Mouse (Mus musculus): ENCODE measurements at regions not wholly inside any gene's neighbourhood (a gene's known extent, or its start where the extent isn't known, plus 50 kb on each side); places are given as distances from the start of the nearest gene placed in this dataset.

- Histone ChIP-seq H3K9ac (no peak overlapping the region), H3K4me2 (no peak overlapping the region), H3K27ac (no peak overlapping the region), H3K27me3 (no peaks in the 10 kb centered on the region), H3K4me1 (replicated peaks) (peaks cover 47% of the 10 kb centered on the region), H3K9me3 (replicated peaks) (no peaks in the 10 kb centered on the region), H3K36me3 (no peaks in the 10 kb centered on the region), H3K4me3 (replicated peaks) (no peak overlapping the region)
- 67% methylated on average over 5 of the region's 5 CpGs for WGBS (ENCODE audit: insufficient replicate concordance)
- DNase-seq (no peak), ATAC-seq (ENCODE audit: low read depth) (no peak)
Observed at GRCm38 (mm10) chr5:75828332-75828731, 149.9 kb downstream of the Kdr start.

DNA sequence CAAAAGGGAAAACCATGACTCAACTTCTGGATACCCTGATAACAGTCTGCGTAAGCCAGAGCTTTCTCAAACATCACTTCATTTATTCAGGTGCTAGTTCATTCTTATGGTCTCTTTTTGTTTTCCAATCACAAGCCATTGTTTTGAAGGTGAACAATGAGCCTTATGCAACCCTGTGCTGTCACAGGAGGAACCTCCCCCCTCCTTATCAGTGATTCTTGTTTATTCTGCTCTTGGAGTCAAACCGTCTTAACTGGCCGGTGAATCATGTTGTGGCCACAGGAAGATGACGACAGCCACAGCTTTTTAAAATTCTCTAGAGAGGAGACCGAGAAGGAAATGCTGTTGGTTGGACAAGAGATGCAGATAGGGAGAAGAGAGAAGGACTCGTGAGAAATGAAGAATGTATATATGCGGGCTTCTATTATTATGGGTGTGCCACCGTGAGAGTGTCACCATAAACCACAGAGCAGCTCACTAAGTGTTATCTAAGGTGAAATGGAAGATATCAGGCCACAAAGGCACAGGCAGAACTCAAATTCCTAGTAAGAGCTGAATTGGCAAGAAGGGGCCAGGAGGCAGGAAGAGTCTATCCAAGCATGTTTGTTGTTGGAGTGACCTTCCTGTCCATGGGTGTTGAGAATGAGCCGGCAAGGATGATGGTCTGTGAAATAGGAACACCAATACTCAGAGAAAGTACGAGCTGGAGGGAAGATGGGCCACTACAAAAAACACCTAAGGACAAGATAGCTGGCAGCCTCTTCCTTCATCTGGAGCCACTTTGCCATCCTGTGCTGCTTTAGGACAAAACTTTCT is 151.8 kb downstream of the Kdr start:
- Histone ChIP-seq H3K9ac (no peak overlapping the region), H3K4me3 (replicated peaks) (0 out of 2 replicates have a peak overlapping the region, but pooled peaks have one; percentile 12), H3K27ac (peak overlapping the region; percentile 21), H3K4me2 (peak overlapping the region; percentile 54), H3K9me3 (replicated peaks) (no peaks in the 10 kb centered on the region), H3K4me1 (replicated peaks) (peaks cover 47% of the 10 kb centered on the region), H3K36me3 (no peaks in the 10 kb centered on the region), H3K27me3 (no peaks in the 10 kb centered on the region)
- DNase-seq = peak; percentile 23
- 6% methylated on average over 10 of the region's 10 CpGs for WGBS (ENCODE audit: insufficient replicate concordance)
- peak; percentile 78 for ATAC-seq (ENCODE audit: low read depth)

DNA sequence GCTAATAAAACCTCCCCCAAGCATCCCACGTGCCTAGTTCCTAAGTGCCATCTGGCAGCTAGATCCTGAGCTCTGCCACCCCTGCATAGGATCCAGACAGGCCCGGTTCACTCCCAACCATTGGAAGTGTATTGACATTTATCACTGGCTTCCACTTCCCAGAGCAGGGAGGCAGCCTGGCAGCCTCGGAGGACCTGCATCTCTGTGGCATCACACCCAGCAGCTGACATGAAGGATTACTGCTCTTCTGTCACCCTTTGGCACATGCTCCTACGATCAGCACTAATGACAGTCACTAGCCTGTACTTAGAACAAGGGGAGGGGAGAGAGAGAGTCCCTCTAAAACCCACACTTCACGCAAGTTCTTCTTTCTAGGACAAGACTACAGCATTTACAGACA is 152.7 kb downstream of the Kdr start:
- H3K4me3 ChIP-seq (replicated peaks) = no peak overlapping the region
- no peak for DNase-seq
- H3K9ac ChIP-seq = no peak overlapping the region
- H3K9me3 ChIP-seq (replicated peaks) = no peaks in the 10 kb centered on the region
- WGBS (ENCODE audit: insufficient replicate concordance) = 32% methylated on average over 5 of the region's 5 CpGs
- no peak overlapping the region for H3K4me2 ChIP-seq
- H3K27me3 ChIP-seq = no peaks in the 10 kb centered on the region
- H3K36me3 ChIP-seq = no peaks in the 10 kb centered on the region
- ATAC-seq (ENCODE audit: low read depth) = no peak
- peaks cover 41% of the 10 kb centered on the region for H3K4me1 ChIP-seq (replicated peaks)
- peak overlapping the region; percentile 55 for H3K27ac ChIP-seq

DNA sequence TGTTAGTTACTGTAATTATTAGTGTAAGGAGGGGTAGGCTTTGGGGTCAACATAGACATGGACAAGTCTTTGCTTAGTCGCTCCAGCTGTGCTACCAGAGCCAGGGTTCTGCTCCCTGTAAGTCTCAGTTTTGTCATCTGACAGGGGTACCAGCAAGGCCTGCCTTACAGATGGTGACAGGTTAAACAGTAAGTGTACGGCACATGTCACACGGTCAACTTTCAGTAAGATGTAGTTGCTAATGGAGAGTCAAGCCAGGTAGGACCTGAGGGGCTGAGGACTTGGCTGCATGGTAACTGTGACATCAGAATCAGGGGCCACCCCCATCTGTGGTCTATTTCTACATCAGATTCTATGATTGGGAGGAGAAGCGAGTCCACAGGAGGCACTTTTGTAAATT is 153.6 kb downstream of the Kdr start:
- DNase-seq = no peak
- no peak overlapping the region for H3K4me3 ChIP-seq (replicated peaks)
- no peak overlapping the region for H3K27ac ChIP-seq
- no peak overlapping the region for H3K4me2 ChIP-seq
- no peaks in the 10 kb centered on the region for H3K9me3 ChIP-seq (replicated peaks)
- 71% methylated on average over 4 of the region's 4 CpGs for WGBS (ENCODE audit: insufficient replicate concordance)
- peaks cover 33% of the 10 kb centered on the region for H3K4me1 ChIP-seq (replicated peaks)
- no peak for ATAC-seq (ENCODE audit: low read depth)
- no peaks in the 10 kb centered on the region for H3K36me3 ChIP-seq
- H3K27me3 ChIP-seq = no peaks in the 10 kb centered on the region
- H3K9ac ChIP-seq = no peak overlapping the region

DNA sequence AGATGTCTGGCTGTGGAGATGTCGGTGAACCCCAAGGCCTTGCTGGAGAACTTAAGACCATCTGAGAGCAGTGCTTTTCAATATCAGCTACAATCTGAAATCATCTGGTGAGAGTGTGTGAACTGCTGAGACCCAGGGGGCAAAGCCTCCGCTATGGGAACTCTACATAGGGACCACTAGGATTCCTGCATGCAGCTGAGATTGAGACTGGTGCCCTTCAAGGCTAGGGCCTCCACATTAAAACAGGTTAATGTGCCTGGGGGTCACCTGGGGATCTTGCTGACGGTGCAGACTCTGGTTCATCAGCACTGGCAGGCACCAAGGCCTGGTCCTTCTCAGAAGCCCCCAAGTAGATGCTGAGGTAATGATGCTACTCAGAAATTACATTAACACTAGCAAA is 154.6 kb downstream of the Kdr start:
- Histone ChIP-seq H3K4me2 (no peak overlapping the region), H3K9ac (no peak overlapping the region), H3K27ac (no peak overlapping the region), H3K4me1 (replicated peaks) (peaks cover 32% of the 10 kb centered on the region), H3K4me3 (replicated peaks) (no peak overlapping the region), H3K36me3 (no peaks in the 10 kb centered on the region), H3K9me3 (replicated peaks) (no peaks in the 10 kb centered on the region), H3K27me3 (no peaks in the 10 kb centered on the region)
- no peak for ATAC-seq (ENCODE audit: low read depth)
- WGBS (ENCODE audit: insufficient replicate concordance) = 74% methylated on average over 3 of the region's 3 CpGs
- no peak for DNase-seq

DNA sequence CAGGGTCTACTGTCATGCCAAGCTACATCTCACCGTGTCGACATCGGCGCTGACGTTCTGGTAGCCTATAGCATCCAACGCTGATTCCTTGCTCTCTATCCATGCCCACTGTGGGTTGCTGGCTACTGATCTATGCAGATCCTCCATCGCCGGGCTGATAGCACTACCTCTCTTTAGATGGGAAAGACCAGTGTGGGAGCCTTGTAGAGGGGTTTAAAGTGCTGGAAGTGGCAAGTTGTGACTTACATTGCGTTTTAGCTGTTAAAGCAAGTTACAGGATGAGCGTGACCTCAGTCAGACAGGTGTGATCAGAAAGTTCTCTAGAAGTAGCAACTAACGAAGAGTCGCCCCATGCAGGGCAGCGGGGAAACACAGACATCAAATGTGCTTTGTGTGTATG is 160.9 kb downstream of the Kdr start:
- DNase-seq = no peak
- no peak overlapping the region for H3K27ac ChIP-seq

DNA sequence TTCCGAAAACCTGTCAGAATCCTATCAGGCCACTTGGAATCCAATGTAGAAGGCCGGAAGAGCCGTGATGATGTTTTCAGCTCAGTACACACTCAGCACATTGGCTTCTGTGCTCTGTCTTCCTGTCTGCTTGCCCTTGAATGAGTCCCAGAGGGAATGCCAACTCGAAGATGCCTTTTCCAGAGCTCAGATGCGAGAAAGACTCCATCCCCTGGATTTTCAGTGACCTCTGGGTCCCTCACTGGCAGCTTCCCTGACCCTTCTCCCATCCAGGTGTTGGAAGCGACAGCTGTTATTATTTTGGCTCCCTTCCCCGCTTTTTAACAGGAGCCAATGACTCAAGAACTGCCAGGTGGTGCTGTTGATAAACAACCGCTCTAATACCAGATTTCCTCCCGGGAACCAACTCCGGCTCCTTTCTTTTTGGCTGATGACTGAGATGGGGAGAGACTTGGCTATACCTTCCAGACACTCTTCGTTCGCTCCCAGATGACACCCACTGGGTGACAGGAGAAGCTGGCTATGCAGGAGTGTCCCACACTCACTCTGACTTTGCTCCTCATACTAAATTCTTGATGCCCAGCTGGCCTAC is 163.8 kb downstream of the Kdr start:
- Histone ChIP-seq H3K27me3 (no peaks in the 10 kb centered on the region), H3K9ac (no peak overlapping the region), H3K9me3 (replicated peaks) (no peaks in the 10 kb centered on the region), H3K4me1 (replicated peaks) (no peaks in the 10 kb centered on the region), H3K4me2 (no peak overlapping the region), H3K27ac (no peak overlapping the region), H3K4me3 (replicated peaks) (no peak overlapping the region), H3K36me3 (no peaks in the 10 kb centered on the region)
- 69% methylated on average over 12 of the region's 12 CpGs for WGBS (ENCODE audit: insufficient replicate concordance)
- no peak for ATAC-seq (ENCODE audit: low read depth)
- DNase-seq = no peak

More for the DNA sequence above, 160.9 kb downstream of the Kdr start:
- Histone ChIP-seq H3K9me3 (replicated peaks) (no peaks in the 10 kb centered on the region), H3K27me3 (no peaks in the 10 kb centered on the region), H3K36me3 (no peaks in the 10 kb centered on the region), H3K4me3 (replicated peaks) (no peak overlapping the region), H3K9ac (no peak overlapping the region), H3K4me1 (replicated peaks) (no peaks in the 10 kb centered on the region), H3K4me2 (no peak overlapping the region)
- WGBS (ENCODE audit: insufficient replicate concordance) = 85% methylated on average over 13 of the region's 13 CpGs
- no peak for ATAC-seq (ENCODE audit: low read depth)

GRCm38 (mm10) chr5:75812686-75813085 is 165.6 kb downstream of the Kdr start:
- 29% methylated on average over 4 of the region's 4 CpGs for WGBS (ENCODE audit: insufficient replicate concordance)
- H3K36me3 ChIP-seq = no peaks in the 10 kb centered on the region
- no peak for DNase-seq

DNA sequence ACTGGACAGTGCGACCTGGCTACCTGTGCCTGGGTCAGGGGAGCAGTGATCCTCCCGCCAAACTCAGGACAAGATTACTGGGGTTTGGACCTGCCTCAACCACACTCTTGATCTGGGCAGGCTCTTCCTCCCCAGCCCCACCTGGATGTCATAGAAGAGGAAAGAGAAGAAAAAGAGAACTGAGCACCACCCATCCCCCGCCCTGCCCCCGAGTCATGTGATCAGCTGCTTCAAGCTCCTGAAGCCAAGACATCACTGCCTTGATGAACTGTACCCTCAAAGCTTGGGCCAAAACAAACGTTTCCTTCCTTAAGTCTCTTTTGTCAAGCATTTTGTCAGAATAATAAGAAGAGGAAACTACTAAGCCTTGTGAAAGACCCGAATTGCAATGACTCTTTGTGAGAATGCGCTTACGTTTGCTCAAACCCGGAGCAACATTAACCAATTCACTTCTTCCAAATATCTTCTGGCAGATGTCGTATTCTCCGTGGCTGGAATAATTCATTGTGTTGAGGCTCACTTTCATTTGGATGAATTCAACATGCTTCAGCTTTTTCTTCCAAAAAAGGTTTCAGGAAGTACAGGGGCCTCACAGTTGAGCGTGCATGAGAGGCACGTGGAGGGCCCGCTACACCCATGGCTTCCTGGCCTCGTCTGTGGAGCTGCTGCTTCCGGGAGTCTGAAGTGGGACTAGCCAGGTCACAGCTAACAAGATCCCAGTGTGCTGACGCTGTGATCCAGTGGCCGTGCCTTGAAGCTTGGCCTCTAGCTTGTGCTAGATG is 169.5 kb downstream of the Kdr start:
- Histone ChIP-seq H3K9ac (no peak overlapping the region), H3K4me2 (no peak overlapping the region), H3K9me3 (replicated peaks) (no peaks in the 10 kb centered on the region), H3K27ac (no peak overlapping the region), H3K36me3 (no peaks in the 10 kb centered on the region), H3K4me3 (replicated peaks) (no peak overlapping the region), H3K27me3 (no peaks in the 10 kb centered on the region), H3K4me1 (replicated peaks) (peaks cover 5% of the 10 kb centered on the region)
- ATAC-seq (ENCODE audit: low read depth) = no peak
- 61% methylated on average over 18 of the region's 18 CpGs for WGBS (ENCODE audit: insufficient replicate concordance)
- no peak for DNase-seq

More at GRCm38 (mm10) chr5:75812686-75813085, 165.6 kb downstream of the Kdr start:
- no peak for ATAC-seq (ENCODE audit: low read depth)
- Histone ChIP-seq H3K4me3 (replicated peaks) (no peak overlapping the region), H3K27me3 (no peaks in the 10 kb centered on the region), H3K9me3 (replicated peaks) (no peaks in the 10 kb centered on the region), H3K9ac (no peak overlapping the region), H3K4me1 (replicated peaks) (peaks cover 5% of the 10 kb centered on the region), H3K4me2 (no peak overlapping the region), H3K27ac (no peak overlapping the region)

DNA sequence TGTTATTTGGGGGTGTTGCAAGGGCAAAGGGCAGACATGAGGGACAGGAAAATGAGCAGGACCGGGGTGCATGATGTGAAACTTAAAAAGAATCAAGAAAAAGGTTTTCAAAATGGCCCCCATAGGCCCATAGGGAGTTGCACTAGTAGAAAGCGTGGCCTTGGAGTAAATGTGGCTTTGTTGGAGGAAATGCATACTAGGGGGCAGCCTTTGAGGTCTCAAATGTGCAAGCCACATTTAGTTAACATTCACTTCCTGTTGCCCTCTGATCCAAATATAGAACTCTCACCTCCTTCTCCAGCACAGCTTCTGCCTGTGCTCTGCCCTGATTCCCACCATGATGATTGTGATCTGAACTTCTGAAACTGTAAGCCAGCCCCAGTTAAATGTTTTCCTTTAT is 173.2 kb downstream of the Kdr start:
- DNase-seq = no peak
- Histone ChIP-seq H3K9ac (no peak overlapping the region), H3K4me1 (replicated peaks) (peaks cover 5% of the 10 kb centered on the region), H3K36me3 (no peaks in the 10 kb centered on the region), H3K4me3 (replicated peaks) (no peak overlapping the region), H3K27ac (no peak overlapping the region), H3K9me3 (replicated peaks) (no peaks in the 10 kb centered on the region), H3K4me2 (no peak overlapping the region), H3K27me3 (no peaks in the 10 kb centered on the region)
- WGBS (ENCODE audit: insufficient replicate concordance) = 49% methylated on average over 2 of the region's 2 CpGs
- no peak for ATAC-seq (ENCODE audit: low read depth)

GRCm38 (mm10) chr5:75804340-75804739 is 173.9 kb downstream of the Kdr start:
- no peak overlapping the region for H3K27ac ChIP-seq
- WGBS (ENCODE audit: insufficient replicate concordance) = 48% methylated on average over 2 of the region's 2 CpGs
- no peak overlapping the region for H3K4me3 ChIP-seq (replicated peaks)
- no peak for DNase-seq
- H3K4me1 ChIP-seq (replicated peaks) = peaks cover 5% of the 10 kb centered on the region
- no peaks in the 10 kb centered on the region for H3K9me3 ChIP-seq (replicated peaks)
- H3K9ac ChIP-seq = no peak overlapping the region
- no peak overlapping the region for H3K4me2 ChIP-seq
- no peaks in the 10 kb centered on the region for H3K36me3 ChIP-seq
- ATAC-seq (ENCODE audit: low read depth) = no peak
- no peaks in the 10 kb centered on the region for H3K27me3 ChIP-seq
